Mouse (Mus musculus): ENCODE data around the gene Mybpc2. TPM values are rescaled to one million over a fixed set of nuclear protein-coding genes. Genes with fewer than 3 reads are reported as not detected.

Mybpc2 gene
- polyA plus RNA-seq, 1 experiment from 2014 or later = 0.14 TPM

DNA sequence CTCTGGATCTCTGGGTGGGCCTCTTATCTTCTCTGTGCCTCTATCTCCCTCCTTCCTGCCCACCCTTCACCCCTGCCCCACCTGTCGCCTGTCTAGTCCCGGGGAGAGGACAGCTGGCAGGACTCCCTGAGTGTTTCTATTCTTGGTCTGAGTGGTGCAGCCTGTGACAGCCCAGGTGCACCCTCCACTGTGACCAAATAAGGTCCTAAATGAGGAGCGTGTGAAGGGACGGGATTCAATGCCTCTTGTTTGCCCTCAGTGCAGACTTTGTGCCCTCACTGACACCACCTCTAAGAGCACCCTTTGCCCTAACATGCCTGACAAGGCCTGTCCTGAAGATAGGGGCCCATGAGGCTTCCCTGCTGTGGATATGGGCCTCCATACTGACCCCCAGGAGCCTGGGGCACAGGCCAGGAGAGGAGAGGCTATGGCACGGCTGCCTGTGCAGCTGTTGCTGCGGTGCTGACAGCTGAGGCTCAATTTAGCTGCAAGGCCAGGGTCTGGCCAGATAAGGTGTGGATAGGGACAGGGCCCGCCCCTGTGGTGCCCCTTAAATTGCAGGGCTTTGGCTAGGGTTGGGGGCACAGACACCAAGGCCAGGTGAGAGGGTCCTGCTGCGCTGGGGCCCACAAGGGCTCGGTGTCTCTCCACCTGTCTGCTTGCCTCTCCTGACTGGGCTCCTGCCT, 51.4 kb downstream of the Mybpc2 start:
- 0 out of 2 replicates have a peak, but pooled peaks cover 6% of the 10 kb centered on the region for H3K27me3 ChIP-seq (replicated peaks)
- no peak overlapping the region; the same call in 1 of the 2 replicates for H3K27ac ChIP-seq (replicated peaks)
- no peak for ATAC-seq (ENCODE audit: low FRiP score)
- H3K36me3 ChIP-seq = no peaks in the 10 kb centered on the region
- H3K4me1 ChIP-seq = peaks cover 45% of the 10 kb centered on the region
- H3K9me3 ChIP-seq (replicated peaks) = no peaks in the 10 kb centered on the region
- WGBS = 59% methylated on average over 9 of the region's 9 CpGs
- no peak overlapping the region for H3K9ac ChIP-seq (replicated peaks)
- no peak overlapping the region for H3K4me2 ChIP-seq
- no peak overlapping the region for H3K4me3 ChIP-seq (replicated peaks)

DNA sequence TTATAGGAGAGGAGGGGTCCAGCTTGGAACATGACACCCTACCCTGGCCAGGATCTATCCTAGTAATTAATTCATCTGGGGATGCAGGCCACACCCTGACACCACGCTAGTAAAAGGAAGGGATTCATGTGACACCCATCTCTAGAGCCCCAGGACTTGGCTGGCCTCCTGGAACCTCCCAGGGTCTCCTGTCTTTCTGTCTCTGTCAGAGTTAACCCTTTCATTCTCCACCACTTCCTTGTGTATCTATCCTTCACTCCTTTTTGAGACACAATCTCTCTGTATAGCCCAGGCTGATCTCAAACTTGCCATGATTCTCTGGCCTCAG, 51.9 kb downstream of the Mybpc2 start:
- Histone ChIP-seq H3K9me3 (replicated peaks) (no peaks in the 10 kb centered on the region), H3K9ac (replicated peaks) (no peak overlapping the region), H3K4me1 (peaks cover 46% of the 10 kb centered on the region), H3K27me3 (replicated peaks) (0 out of 2 replicates have a peak, but pooled peaks cover 6% of the 10 kb centered on the region), H3K36me3 (no peaks in the 10 kb centered on the region), H3K4me2 (no peak overlapping the region), H3K4me3 (replicated peaks) (no peak overlapping the region), H3K27ac (replicated peaks) (no peak overlapping the region)
- 14% methylated on average over 1 of the region's 1 CpGs for WGBS
- no peak for ATAC-seq (ENCODE audit: low FRiP score)

DNA sequence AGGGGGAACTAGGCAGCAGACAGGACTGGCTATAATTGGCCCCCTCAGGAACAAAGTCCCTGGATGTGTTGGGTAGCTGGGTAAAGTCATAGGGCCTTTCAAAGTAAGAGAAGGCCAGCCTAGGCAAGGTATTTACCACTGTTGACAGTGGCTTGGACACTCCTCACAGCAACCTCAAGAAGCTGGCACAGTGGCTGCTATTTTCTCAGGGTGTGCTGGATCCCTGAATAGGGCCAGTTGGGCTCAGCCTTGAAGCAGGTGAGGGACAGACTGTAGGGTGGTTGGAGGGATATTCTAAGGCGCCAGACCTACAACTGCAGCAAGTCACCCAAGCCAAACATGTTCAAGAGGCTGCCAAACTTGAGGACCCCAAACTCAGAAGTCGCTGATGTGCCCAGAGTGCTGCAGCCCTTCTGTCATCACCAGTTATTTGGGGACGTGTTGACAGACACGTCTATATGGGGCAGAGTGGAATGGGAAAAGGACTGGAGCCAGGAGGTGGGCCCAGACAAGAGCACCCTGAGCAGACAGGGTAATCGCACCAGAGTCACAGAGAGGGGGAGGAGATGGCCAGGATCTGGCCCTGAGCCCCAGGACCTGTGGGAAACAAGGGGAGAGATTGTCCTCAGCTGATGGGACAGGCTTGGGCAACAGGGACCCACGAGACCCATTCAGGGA, 52.4 kb downstream of the Mybpc2 start:
- no peak for ATAC-seq (ENCODE audit: low FRiP score)
- Histone ChIP-seq H3K4me3 (replicated peaks) (no peak overlapping the region), H3K27ac (replicated peaks) (no peak overlapping the region), H3K4me1 (peaks cover 51% of the 10 kb centered on the region), H3K27me3 (replicated peaks) (0 out of 2 replicates have a peak, but pooled peaks cover 2% of the 10 kb centered on the region), H3K36me3 (no peaks in the 10 kb centered on the region), H3K9ac (replicated peaks) (no peak overlapping the region), H3K4me2 (no peak overlapping the region), H3K9me3 (replicated peaks) (no peaks in the 10 kb centered on the region)
- 43% methylated on average over 6 of the region's 6 CpGs for WGBS

DNA sequence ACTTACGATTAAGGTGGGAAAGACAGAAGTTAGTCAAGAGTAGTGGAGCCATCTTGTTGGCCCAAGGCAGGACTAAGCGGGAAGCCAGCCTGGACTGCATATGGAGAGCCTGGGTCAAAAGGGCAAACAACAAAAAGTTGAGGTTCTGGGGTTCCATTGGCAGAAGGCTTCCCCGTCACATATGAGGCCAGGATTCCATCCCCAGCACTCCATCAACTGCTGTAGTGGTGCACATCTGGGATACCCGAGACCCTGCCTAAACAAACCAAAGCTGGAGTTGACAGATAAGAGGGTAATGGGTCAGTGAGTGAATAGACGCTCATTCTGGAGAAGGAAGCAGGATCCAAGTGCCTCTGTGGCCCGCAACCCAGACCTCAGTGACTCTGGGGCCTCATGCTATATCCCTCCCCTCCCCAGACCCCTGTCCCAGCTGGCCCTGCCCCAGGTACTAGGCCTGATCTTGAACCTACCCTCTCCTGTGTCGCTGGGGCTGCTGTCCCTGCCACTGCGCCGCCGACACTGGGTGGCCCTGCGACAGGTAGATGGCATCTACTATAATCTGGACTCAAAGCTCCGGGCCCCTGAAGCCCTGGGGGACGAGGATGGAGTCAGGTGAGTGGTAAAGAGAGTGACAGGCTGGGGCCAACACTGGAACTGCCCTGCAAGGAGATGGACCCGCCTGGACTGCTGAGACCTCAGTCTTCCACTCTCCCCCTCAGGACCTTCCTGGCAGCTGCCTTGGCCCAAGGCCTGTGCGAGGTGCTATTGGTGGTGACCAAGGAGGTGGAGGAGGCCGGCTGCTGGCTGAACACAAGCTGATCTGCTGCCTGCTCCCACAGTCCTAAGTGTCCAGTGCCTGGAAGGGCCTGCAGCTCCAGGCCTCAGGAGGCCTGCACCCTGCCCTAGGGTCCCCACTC, 53.5 kb downstream of the Mybpc2 start:
- H3K4me1 ChIP-seq = peaks cover 56% of the 10 kb centered on the region
- no peak overlapping the region for H3K9ac ChIP-seq (replicated peaks)

DNA sequence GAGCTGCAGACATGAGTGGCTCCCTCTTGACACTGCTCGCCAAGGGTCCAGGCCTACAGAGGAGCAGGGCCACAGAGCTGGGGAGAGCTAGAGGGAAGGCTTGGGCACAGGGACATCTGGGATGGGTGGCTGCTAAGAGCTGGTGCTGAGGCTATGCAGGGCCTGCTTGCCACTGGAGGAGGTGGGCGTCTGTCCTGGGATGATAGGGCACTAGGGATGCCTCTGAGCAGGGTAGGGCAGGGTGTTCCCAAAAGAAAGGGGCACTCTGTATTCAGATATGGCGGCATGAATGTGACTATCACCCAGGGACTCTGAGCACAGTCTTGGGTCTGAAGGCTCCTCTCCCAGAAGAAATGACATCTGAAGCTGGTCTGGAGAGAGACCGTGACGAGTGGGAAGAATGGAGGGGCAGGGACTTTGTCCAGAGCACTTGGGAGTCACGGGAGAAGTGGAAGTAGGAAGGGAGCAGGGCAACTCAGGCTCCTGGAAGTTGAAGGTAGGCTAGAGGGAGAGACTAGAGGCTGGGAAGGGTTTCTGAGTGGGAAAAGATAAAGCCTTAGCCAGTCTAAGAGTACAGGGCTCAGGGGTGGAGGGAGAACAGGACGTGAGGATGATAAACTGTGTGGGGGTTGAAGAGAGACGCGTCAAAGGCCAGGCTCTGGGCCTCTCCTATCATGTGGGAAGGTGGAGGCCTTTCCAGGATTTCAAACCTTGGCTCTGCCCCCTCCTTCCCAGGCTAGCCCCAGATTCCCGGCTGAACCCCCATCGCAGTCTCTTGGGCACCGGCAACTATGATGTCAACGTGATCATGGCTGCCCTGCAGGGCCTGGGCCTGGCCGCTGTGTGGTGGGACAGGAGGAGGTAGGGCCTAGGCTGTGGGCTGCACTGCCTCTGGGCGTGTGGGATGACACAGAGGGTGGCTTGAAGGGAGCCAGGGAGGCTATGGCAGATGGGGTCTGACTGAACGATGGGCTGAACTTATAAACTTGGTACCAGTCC, 54.5 kb downstream of the Mybpc2 start:
- Histone ChIP-seq H3K4me1 (peaks cover 56% of the 10 kb centered on the region), H3K27me3 (replicated peaks) (no peaks in the 10 kb centered on the region), H3K4me2 (no peak overlapping the region), H3K27ac (replicated peaks) (peak overlapping the region; percentile 91; the same call in 1 of the 2 replicates), H3K4me3 (replicated peaks) (no peak overlapping the region), H3K9me3 (replicated peaks) (no peaks in the 10 kb centered on the region), H3K9ac (replicated peaks) (no peak overlapping the region), H3K36me3 (no peaks in the 10 kb centered on the region)
- no peak for ATAC-seq (ENCODE audit: low FRiP score)
- WGBS = 91% methylated on average over 16 of the region's 16 CpGs

More for the DNA sequence above, 53.5 kb downstream of the Mybpc2 start:
- no peak overlapping the region for H3K4me2 ChIP-seq
- WGBS = 87% methylated on average over 16 of the region's 16 CpGs
- H3K36me3 ChIP-seq = no peaks in the 10 kb centered on the region
- no peaks in the 10 kb centered on the region for H3K9me3 ChIP-seq (replicated peaks)
- ATAC-seq (ENCODE audit: low FRiP score) = no peak
- no peak overlapping the region for H3K4me3 ChIP-seq (replicated peaks)
- no peak overlapping the region for H3K27ac ChIP-seq (replicated peaks)
- H3K27me3 ChIP-seq (replicated peaks) = no peaks in the 10 kb centered on the region

DNA sequence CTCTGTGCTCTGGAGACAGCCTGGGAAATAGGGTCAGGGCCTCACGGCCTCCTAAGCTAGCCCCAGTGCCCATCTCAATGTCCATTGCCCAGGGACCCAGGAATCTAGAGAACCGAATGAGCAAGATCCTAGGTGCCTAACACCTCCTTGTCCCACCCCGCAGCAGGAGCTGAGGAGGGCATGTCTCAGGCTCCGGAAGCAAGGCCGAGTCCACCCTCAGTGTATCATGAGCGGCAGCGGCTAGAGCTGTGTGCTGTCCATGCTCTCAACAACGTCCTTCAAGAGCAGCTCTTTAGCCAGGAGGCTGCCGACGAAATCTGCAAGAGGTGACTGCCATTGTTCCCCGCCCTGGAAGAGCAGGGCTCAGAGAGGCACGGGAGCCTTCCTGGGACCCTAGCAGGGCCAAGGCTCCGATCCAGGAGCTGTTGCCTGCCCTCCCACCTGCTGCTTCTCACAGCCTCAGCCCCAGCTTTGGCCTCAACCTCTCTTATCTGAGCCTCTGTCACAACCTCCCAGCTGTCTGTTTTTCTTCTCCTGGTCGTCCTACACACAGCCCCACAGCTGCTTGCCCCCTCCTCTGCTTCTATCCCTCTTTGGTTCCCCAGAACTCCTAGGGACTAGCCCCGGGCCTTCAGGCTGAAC, 55.7 kb downstream of the Mybpc2 start:
- Histone ChIP-seq H3K4me2 (peak overlapping the region; percentile 75), H3K4me3 (replicated peaks) (peak overlapping the region; percentile 56), H3K9ac (replicated peaks) (peak overlapping the region; percentile 56), H3K27me3 (replicated peaks) (no peaks in the 10 kb centered on the region), H3K4me1 (peaks cover 57% of the 10 kb centered on the region), H3K27ac (replicated peaks) (peak overlapping the region; percentile 91), H3K9me3 (replicated peaks) (no peaks in the 10 kb centered on the region), H3K36me3 (peaks cover 4% of the 10 kb centered on the region; the same call in 1 of the 2 replicates)
- ATAC-seq (ENCODE audit: low FRiP score) = no peak
- 50% methylated on average over 15 of the region's 15 CpGs for WGBS

DNA sequence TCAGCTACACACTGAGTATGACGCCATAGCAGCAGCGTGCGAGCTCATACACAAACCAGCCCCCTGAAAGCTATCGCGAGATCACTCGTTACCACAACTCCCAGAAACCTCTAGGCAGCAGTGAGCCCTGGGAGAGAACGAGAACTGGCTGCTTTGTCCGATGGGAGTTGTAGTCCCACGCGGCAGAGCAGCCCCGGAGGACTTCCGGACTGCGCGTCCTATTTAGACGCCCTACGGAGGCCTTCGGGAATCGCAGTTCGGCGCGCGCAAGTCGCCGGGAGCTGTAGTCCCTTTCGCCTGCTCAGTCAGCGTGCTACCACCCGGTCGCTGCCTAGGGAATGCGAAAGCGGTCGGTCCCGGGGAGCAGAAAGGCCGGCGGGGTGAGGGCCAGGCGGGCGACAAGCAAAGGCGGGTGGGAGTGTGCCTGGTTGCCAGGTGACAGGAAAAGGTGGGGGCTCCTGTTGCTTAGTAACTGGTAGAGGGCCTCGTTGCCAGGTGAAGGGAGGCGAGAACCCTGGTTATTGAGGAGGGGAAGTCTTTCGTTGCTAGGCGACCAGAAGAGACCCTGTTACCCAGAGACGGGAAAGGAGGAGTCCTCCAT, 56.5 kb downstream of the Mybpc2 start, which contains the start of gene Josd2:
Gene Josd2, plus strand, starts transcription at position 170 of the 601 bp plus-strand sequence.
- peak within 1 kb of the TSS; percentile 56 for H3K9ac ChIP-seq (replicated peaks)
- H3K9me3 ChIP-seq (replicated peaks) = no peaks in the 10 kb centered on the region
- peaks cover 12% of the 10 kb centered on the region for H3K36me3 ChIP-seq
- H3K27me3 ChIP-seq (replicated peaks) = no peaks in the 10 kb centered on the region
- WGBS = under 1% methylated on average over 42 of the region's 42 CpGs
- peak within 1 kb of the TSS; percentile 56 for H3K4me3 ChIP-seq (replicated peaks)
- peak; percentile 91 for ATAC-seq (ENCODE audit: low FRiP score)
- H3K27ac ChIP-seq (replicated peaks) = peak within 1 kb of the TSS; percentile 91
- peak within 1 kb of the TSS; percentile 75 for H3K4me2 ChIP-seq
- peaks cover 59% of the 10 kb centered on the region for H3K4me1 ChIP-seq

DNA sequence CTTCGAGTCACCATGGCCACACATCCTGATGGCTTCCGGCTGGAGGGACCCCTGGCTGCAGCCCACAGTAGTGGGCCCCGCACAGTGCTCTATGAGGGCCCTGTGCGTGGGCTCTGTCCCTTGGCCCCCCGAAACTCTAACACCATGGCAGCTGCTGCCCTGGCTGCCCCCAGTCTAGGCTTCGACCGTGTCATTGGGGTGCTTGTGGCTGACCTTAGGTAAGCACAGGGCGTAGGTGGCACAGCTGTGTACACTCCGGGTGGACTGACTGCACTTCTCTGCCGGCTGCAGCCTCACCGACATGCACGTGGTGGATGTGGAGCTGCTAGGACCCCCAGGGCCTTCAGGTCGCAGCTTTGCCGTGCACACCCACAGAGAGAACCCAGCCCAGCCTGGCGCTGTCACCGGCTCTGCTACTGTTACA, 57.6 kb downstream of the Mybpc2 start:
- Histone ChIP-seq H3K4me1 (peaks cover 61% of the 10 kb centered on the region), H3K9ac (replicated peaks) (no peak overlapping the region; the same call in 1 of the 2 replicates)
- ATAC-seq (ENCODE audit: low FRiP score) = peak; percentile 3; the same call in 1 of the 2 replicates

DNA sequence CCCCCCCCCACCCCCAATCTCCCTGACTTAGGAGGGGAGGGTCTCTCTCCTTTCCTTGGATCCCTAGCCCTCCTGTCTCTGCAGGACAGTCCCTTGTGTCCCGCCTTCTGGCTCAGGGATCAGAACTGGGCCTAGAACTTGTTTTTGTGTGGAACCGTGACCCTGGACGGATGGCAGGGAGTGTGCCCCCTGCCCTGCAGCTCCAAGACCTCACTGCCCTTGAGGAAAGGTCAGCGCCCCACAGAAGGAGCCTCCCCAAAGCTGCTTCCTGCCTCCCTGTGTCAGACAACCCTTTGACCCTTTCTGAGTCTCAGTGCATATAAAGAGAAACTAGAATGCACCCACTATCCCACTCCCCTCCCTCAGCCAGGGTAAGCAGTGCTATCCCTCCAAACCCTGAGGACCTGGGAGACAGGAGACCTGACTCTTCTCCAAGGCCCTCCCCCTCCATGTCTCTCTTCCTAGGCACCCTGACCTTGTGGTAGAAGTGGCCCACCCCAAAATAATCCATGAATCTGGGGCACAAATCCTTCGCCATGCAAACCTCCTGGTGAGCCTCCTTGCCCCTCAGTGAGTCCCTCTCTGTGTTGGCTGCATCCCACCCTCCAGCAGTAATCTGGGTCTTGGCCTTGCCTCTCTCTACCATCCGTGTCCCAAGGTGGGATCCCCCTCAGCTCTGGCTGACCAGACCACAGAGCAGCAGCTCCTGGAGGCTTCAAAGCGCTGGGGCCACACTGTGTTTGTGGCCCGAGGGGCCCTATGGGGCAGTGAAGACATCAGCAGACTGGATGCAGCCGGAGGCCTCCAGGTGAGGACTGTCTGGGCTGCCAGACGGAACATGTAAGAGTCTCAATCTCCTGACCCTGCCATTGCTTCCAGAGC, 58.2 kb downstream of the Mybpc2 start:
- Histone ChIP-seq H3K27ac (replicated peaks) (peak overlapping the region; percentile 91), H3K4me1 (peaks cover 61% of the 10 kb centered on the region), H3K36me3 (peaks cover 28% of the 10 kb centered on the region)

More for the DNA sequence above, 57.6 kb downstream of the Mybpc2 start:
- no peaks in the 10 kb centered on the region for H3K9me3 ChIP-seq (replicated peaks)
- H3K27ac ChIP-seq (replicated peaks) = peak overlapping the region; percentile 91
- H3K4me2 ChIP-seq = peak overlapping the region; percentile 75; the same call in 1 of the 2 replicates
- H3K4me3 ChIP-seq (replicated peaks) = 0 out of 2 replicates have a peak overlapping the region, but pooled peaks have one; percentile 56
- peaks cover 22% of the 10 kb centered on the region for H3K36me3 ChIP-seq
- whole genome bisulfite sequencing = 79% methylated on average over 16 of the region's 16 CpGs
- H3K27me3 ChIP-seq (replicated peaks) = no peaks in the 10 kb centered on the region

More for the DNA sequence above, 58.2 kb downstream of the Mybpc2 start:
- H3K4me2 ChIP-seq = no peak overlapping the region
- no peaks in the 10 kb centered on the region for H3K9me3 ChIP-seq (replicated peaks)
- 86% methylated on average over 10 of the region's 10 CpGs for WGBS
- no peaks in the 10 kb centered on the region; the same call in 1 of the 2 replicates for H3K27me3 ChIP-seq (replicated peaks)
- H3K9ac ChIP-seq (replicated peaks) = no peak overlapping the region; the same call in 1 of the 2 replicates
- no peak for ATAC-seq (ENCODE audit: low FRiP score)
- no peak overlapping the region for H3K4me3 ChIP-seq (replicated peaks)
